Mouse (Mus musculus): ENCODE results near the gene Tenm2. TPM values are rescaled to one million over a fixed set of nuclear protein-coding genes. Genes with fewer than 3 reads are reported as not detected.
A peak's percentile ranks its signal among the peaks of the same experiment; 100 is the strongest.

Gene Tenm2
- polyA plus RNA-seq, 1 experiment from 2014 or later = 77.0 TPM

DNA sequence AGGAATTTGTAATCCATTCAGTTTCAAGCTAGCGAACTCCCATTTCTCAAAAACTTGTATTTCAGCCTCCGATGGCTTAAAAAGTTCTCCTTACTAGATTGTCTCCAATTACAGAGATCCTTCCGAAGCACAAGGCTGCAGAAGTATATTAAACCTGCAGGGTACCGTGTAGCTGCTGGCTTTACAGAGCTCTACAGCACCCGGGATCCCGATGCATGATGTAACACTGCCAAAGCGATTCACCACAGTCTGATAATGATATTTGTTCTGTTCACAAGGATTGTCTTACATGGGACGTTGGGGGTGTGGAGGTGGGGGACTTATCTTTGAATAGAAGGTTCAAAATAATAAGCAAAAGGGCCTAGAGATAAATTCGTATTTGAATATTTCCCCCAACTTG, 564.6 kb downstream of the Tenm2 start:
- H3K27ac ChIP-seq (ENCODE audit: low read length) = no peak overlapping the region
- H3K36me3 ChIP-seq (ENCODE audit: control insufficient read depth, insufficient read depth, low read length) = no peaks in the 10 kb centered on the region
- ATAC-seq = no peak
- H3K9ac ChIP-seq (ENCODE audit: low read depth, low read length) = no peak overlapping the region
- H3K4me3 ChIP-seq (ENCODE audit: low read depth, low read length) = no peak overlapping the region
- peaks cover 33% of the 10 kb centered on the region for H3K4me1 ChIP-seq (ENCODE audit: control insufficient read depth, insufficient read depth, low read length)
- no peaks in the 10 kb centered on the region for H3K27me3 ChIP-seq (ENCODE audit: control insufficient read depth, insufficient read depth, low read depth, low read length)
- WGBS = 51% methylated on average over 9 of the region's 9 CpGs
- no peaks in the 10 kb centered on the region for H3K9me3 ChIP-seq (replicated peaks; ENCODE audit: control insufficient read depth, low read length, poor library complexity, severe bottlenecking)
- H3K4me2 ChIP-seq (ENCODE audit: low read length) = peak overlapping the region; percentile 1; the same call in 1 of the 2 replicates

DNA sequence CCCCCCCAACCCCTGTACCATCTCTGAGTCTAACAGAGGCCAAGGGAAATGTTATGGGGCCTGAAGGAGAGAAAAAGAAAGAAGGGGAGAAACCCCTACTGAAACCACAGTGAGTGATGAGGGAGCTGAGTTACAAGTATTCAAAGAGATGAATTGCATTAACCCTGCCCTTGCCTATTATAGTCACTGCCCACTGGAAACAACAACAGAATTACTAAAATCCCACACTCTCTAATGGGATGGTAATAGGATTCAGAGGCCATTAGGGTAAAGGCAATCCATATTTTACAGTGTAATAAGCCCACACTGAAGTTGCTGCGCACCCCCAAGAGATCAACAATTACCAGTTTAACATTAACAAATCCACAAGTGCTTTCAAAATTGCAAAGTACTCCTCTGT, 571.7 kb downstream of the Tenm2 start:
- H3K9ac ChIP-seq (ENCODE audit: low read depth, low read length) = no peak overlapping the region
- WGBS = 69% methylated on average over 1 of the region's 1 CpGs
- no peak for ATAC-seq

DNA sequence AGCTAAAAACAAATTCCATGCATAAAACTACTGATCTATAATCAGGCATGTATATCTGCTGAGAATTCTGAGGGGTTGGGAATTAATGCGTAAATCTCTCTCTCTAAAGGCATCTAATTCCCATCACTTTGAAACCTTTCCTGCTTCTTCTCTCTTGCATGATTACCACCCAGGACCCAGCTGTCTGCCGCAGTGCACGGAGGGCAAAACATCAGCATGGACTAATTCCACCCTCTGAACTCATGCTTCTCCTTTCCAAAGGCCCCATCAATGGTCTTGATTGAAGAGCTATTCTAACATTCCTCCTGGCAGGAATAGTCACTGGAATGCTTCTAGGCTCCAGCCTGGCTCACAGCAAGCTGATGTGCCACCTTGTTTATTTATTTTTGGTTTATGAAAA, 572.2 kb downstream of the Tenm2 start:
- Histone ChIP-seq H3K4me3 (ENCODE audit: low read depth, low read length) (no peak overlapping the region), H3K4me2 (ENCODE audit: low read length) (no peak overlapping the region), H3K27ac (ENCODE audit: low read length) (no peak overlapping the region), H3K9ac (ENCODE audit: low read depth, low read length) (no peak overlapping the region), H3K4me1 (ENCODE audit: control insufficient read depth, insufficient read depth, low read length) (peaks cover 12% of the 10 kb centered on the region), H3K27me3 (ENCODE audit: control insufficient read depth, insufficient read depth, low read depth, low read length) (no peaks in the 10 kb centered on the region), H3K36me3 (ENCODE audit: control insufficient read depth, insufficient read depth, low read length) (no peaks in the 10 kb centered on the region), H3K9me3 (replicated peaks; ENCODE audit: control insufficient read depth, low read length, poor library complexity, severe bottlenecking) (no peaks in the 10 kb centered on the region)
- ATAC-seq = no peak
- 43% methylated on average over 3 of the region's 3 CpGs for WGBS

More for the DNA sequence above, 571.7 kb downstream of the Tenm2 start:
- Histone ChIP-seq H3K4me1 (ENCODE audit: control insufficient read depth, insufficient read depth, low read length) (peaks cover 12% of the 10 kb centered on the region), H3K27ac (ENCODE audit: low read length) (no peak overlapping the region), H3K4me3 (ENCODE audit: low read depth, low read length) (no peak overlapping the region), H3K27me3 (ENCODE audit: control insufficient read depth, insufficient read depth, low read depth, low read length) (no peaks in the 10 kb centered on the region), H3K36me3 (ENCODE audit: control insufficient read depth, insufficient read depth, low read length) (no peaks in the 10 kb centered on the region), H3K9me3 (replicated peaks; ENCODE audit: control insufficient read depth, low read length, poor library complexity, severe bottlenecking) (no peaks in the 10 kb centered on the region), H3K4me2 (ENCODE audit: low read length) (no peak overlapping the region)

DNA sequence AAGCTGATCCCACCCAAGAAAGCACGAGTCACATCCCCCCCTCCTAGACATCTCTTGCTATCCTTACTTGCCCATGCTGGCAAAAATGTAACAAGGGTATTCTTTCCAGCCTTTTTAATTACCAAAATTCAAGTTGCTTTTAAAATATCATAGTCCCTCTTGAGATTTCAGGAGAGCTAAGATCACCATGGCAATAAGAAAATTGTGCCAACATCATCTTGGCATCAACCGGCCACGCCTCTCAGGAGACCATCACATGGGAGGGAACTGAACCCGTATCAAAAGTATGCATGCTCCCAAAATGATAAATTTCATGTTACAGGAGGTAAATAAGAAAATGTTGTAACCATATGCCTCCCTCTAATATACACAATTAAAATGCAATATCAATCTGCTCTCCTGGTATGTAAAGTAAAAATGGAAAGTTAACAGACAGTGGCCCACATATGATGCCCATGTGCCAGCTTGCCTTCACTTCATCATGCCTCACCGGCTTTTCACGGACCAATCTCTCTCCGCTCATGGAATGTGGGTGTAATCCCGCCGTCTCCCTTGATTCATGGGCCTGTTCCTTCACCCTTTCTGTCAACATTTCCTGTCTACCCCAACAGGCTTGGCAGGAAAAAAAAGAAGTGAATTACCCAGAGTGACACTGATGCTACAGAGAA, 582.0 kb downstream of the Tenm2 start:
- 79% methylated on average over 9 of the region's 9 CpGs for WGBS
- Histone ChIP-seq H3K27me3 (ENCODE audit: control insufficient read depth, insufficient read depth, low read depth, low read length) (no peaks in the 10 kb centered on the region), H3K27ac (ENCODE audit: low read length) (no peak overlapping the region)

DNA sequence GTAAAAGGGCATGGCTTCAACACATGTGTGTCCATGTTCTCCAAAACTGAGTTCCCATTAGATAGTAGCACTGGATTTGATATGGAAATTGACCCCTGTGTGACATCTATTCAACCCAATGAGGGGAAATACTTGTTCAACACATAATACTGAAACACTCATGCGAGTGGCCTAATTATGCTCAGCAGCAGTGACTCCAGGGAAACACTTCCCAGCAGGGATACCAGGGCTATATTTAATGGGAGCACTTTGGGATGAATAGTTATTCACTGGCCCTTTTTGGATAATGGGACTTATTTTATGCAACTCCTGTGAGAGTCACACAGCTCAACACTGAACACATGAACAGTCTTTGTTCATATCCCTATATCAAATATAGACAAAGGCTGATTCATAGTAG, 588.6 kb downstream of the Tenm2 start:
- H3K4me2 ChIP-seq (ENCODE audit: low read length) = no peak overlapping the region
- WGBS = 47% methylated on average over 1 of the region's 1 CpGs
- ATAC-seq = no peak

More for the DNA sequence above, 582.0 kb downstream of the Tenm2 start:
- H3K4me3 ChIP-seq (ENCODE audit: low read depth, low read length) = no peak overlapping the region
- H3K9me3 ChIP-seq (replicated peaks; ENCODE audit: control insufficient read depth, low read length, poor library complexity, severe bottlenecking) = no peaks in the 10 kb centered on the region
- peaks cover 11% of the 10 kb centered on the region for H3K4me1 ChIP-seq (ENCODE audit: control insufficient read depth, insufficient read depth, low read length)
- no peak overlapping the region for H3K9ac ChIP-seq (ENCODE audit: low read depth, low read length)
- no peak overlapping the region for H3K4me2 ChIP-seq (ENCODE audit: low read length)
- no peak for ATAC-seq
- no peaks in the 10 kb centered on the region for H3K36me3 ChIP-seq (ENCODE audit: control insufficient read depth, insufficient read depth, low read length)

DNA sequence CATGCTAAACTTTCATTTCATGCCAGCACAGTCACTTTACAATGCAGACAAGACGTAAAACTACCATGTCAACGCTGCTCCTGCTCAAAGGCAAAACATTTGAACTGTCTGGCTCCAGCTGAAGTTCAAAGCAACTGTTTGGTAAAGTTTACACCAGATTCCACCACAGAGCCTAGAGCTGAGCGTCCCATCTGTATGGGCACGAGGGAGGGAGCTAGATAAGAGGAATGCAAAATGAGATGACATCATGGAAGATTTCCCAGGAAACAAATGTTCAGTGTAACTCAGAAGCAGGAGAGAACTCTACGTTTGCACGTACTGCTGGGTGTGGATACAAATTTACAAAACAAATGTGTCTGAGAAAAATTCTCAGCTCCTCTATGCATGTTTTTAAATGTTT, 600.7 kb downstream of the Tenm2 start:
- Histone ChIP-seq H3K36me3 (ENCODE audit: control insufficient read depth, insufficient read depth, low read length) (no peaks in the 10 kb centered on the region), H3K27me3 (ENCODE audit: control insufficient read depth, insufficient read depth, low read depth, low read length) (no peaks in the 10 kb centered on the region), H3K4me3 (ENCODE audit: low read depth, low read length) (no peak overlapping the region), H3K4me2 (ENCODE audit: low read length) (no peak overlapping the region), H3K9ac (ENCODE audit: low read depth, low read length) (no peak overlapping the region), H3K27ac (ENCODE audit: low read length) (no peak overlapping the region), H3K4me1 (ENCODE audit: control insufficient read depth, insufficient read depth, low read length) (peaks cover 13% of the 10 kb centered on the region), H3K9me3 (replicated peaks; ENCODE audit: control insufficient read depth, low read length, poor library complexity, severe bottlenecking) (no peaks in the 10 kb centered on the region)
- ATAC-seq = no peak
- 19% methylated on average over 6 of the region's 6 CpGs for WGBS

More for the DNA sequence above, 588.6 kb downstream of the Tenm2 start:
- Histone ChIP-seq H3K4me3 (ENCODE audit: low read depth, low read length) (no peak overlapping the region), H3K9ac (ENCODE audit: low read depth, low read length) (no peak overlapping the region), H3K27ac (ENCODE audit: low read length) (no peak overlapping the region), H3K27me3 (ENCODE audit: control insufficient read depth, insufficient read depth, low read depth, low read length) (no peaks in the 10 kb centered on the region), H3K4me1 (ENCODE audit: control insufficient read depth, insufficient read depth, low read length) (peaks cover 6% of the 10 kb centered on the region; the same call in 1 of the 2 replicates), H3K36me3 (ENCODE audit: control insufficient read depth, insufficient read depth, low read length) (no peaks in the 10 kb centered on the region), H3K9me3 (replicated peaks; ENCODE audit: control insufficient read depth, low read length, poor library complexity, severe bottlenecking) (no peaks in the 10 kb centered on the region)

DNA sequence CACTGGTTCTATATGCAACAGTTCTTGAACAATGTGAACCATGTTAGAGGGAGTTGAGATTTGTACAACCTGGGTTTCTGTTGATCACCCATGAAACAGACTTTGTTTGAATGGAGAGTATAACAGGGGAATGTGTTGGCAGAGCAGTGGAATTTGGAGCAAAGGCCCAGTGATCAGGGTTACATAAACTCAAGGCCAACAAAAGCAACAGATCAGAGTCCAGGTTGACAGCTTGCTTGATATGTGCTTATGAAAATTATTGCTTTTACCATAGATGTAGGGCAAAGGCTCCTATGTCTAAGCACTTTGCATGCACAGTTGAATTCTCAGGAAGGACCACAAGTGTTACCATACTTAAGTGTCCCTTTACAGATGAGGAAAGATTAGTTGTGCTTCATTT, 603.6 kb downstream of the Tenm2 start:
- no peak overlapping the region for H3K4me2 ChIP-seq (ENCODE audit: low read length)
- peaks cover 10% of the 10 kb centered on the region for H3K4me1 ChIP-seq (ENCODE audit: control insufficient read depth, insufficient read depth, low read length)
- H3K4me3 ChIP-seq (ENCODE audit: low read depth, low read length) = no peak overlapping the region
- H3K9ac ChIP-seq (ENCODE audit: low read depth, low read length) = no peak overlapping the region
- no peaks in the 10 kb centered on the region for H3K9me3 ChIP-seq (replicated peaks; ENCODE audit: control insufficient read depth, low read length, poor library complexity, severe bottlenecking)
- ATAC-seq = no peak
- no peaks in the 10 kb centered on the region for H3K36me3 ChIP-seq (ENCODE audit: control insufficient read depth, insufficient read depth, low read length)
- no peak overlapping the region for H3K27ac ChIP-seq (ENCODE audit: low read length)
- no peaks in the 10 kb centered on the region for H3K27me3 ChIP-seq (ENCODE audit: control insufficient read depth, insufficient read depth, low read depth, low read length)

DNA sequence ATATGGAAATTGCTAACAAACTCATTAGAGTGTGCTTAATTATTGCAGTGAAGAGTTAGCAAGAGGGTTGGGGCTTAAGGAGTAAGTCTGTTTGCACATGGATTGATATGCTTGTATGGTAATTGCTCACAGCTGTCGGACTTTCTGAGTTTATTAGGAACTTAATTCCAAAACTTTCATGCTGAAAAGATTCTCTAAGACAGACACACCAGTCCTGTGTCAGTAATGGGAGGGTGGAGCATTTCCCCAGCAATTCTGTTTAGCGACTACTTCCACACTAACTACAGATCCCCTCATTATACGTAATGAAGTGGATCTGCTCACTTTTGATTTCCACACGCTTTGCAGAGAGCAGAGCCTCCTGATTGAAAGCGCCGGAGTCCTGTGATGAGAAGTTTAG, 622.0 kb downstream of the Tenm2 start:
- WGBS = 61% methylated on average over 6 of the region's 6 CpGs
- Histone ChIP-seq H3K4me3 (ENCODE audit: low read depth, low read length) (no peak overlapping the region), H3K9ac (ENCODE audit: low read depth, low read length) (no peak overlapping the region), H3K9me3 (replicated peaks; ENCODE audit: control insufficient read depth, low read length, poor library complexity, severe bottlenecking) (no peaks in the 10 kb centered on the region), H3K27ac (ENCODE audit: low read length) (no peak overlapping the region), H3K27me3 (ENCODE audit: control insufficient read depth, insufficient read depth, low read depth, low read length) (no peaks in the 10 kb centered on the region), H3K36me3 (ENCODE audit: control insufficient read depth, insufficient read depth, low read length) (no peaks in the 10 kb centered on the region), H3K4me2 (ENCODE audit: low read length) (no peak overlapping the region), H3K4me1 (ENCODE audit: control insufficient read depth, insufficient read depth, low read length) (peaks cover 5% of the 10 kb centered on the region)
- ATAC-seq = no peak

DNA sequence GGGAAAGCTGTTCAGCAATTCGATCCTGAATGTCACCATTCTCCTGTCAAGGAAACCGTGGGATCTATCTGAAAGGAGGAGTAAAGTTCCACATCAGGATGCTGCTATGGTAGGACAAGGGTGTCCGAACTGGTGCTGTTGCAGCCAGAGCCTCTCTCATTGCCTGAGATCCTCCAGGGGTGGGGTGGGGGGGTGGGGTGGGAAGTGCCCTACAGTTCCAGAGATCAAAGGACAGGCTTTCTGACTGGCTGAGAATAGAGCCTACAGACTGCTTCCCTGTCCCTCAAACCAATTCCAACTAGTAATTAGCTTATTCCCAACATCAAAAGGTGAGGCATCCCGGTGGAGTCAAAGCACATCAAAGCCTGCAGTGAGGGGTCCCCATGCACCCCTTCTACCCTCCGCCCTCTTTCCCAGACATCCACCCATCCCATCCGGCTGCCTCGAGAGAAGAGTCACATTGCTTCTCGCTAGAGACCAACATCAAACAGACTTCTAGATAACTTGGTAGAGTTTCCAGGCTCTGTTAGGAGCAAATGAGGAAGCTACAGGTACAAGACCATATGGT, 630.9 kb downstream of the Tenm2 start:
- H3K4me1 ChIP-seq (ENCODE audit: control insufficient read depth, insufficient read depth, low read length) = peaks cover 13% of the 10 kb centered on the region
- H3K9me3 ChIP-seq (replicated peaks; ENCODE audit: control insufficient read depth, low read length, poor library complexity, severe bottlenecking) = no peaks in the 10 kb centered on the region
- H3K4me2 ChIP-seq (ENCODE audit: low read length) = no peak overlapping the region
- WGBS = 18% methylated on average over 8 of the region's 8 CpGs
- no peaks in the 10 kb centered on the region for H3K36me3 ChIP-seq (ENCODE audit: control insufficient read depth, insufficient read depth, low read length)
- H3K27me3 ChIP-seq (ENCODE audit: control insufficient read depth, insufficient read depth, low read depth, low read length) = no peaks in the 10 kb centered on the region
- no peak overlapping the region for H3K4me3 ChIP-seq (ENCODE audit: low read depth, low read length)
- ATAC-seq = peak; percentile 71; the same call in 1 of the 2 replicates
- no peak overlapping the region for H3K9ac ChIP-seq (ENCODE audit: low read depth, low read length)
- no peak overlapping the region for H3K27ac ChIP-seq (ENCODE audit: low read length)
